Mouse (Mus musculus): ENCODE data around the gene Lyl1.

Gene Lyl1

DNA sequence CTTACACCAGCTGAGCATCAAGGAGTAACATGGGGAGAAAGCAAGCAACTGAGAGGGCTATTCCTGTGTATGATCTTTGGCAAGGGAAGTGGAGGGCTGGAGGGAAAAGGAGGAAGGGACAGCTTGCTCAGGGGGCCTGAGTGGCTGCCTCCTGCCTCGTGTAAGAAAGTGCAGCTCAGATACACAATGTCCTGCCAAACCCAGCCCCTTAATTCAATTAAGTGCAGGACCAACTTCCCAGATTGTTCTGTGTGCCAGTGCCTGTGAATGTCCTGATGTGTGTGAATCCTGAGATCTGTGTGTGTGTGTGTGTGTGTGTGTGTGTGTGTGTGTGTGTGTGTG is 38.1 kb downstream of the Lyl1 start:
- no peak for DNase-seq (ENCODE audit: extremely low read depth, low read depth, low spot score)

DNA sequence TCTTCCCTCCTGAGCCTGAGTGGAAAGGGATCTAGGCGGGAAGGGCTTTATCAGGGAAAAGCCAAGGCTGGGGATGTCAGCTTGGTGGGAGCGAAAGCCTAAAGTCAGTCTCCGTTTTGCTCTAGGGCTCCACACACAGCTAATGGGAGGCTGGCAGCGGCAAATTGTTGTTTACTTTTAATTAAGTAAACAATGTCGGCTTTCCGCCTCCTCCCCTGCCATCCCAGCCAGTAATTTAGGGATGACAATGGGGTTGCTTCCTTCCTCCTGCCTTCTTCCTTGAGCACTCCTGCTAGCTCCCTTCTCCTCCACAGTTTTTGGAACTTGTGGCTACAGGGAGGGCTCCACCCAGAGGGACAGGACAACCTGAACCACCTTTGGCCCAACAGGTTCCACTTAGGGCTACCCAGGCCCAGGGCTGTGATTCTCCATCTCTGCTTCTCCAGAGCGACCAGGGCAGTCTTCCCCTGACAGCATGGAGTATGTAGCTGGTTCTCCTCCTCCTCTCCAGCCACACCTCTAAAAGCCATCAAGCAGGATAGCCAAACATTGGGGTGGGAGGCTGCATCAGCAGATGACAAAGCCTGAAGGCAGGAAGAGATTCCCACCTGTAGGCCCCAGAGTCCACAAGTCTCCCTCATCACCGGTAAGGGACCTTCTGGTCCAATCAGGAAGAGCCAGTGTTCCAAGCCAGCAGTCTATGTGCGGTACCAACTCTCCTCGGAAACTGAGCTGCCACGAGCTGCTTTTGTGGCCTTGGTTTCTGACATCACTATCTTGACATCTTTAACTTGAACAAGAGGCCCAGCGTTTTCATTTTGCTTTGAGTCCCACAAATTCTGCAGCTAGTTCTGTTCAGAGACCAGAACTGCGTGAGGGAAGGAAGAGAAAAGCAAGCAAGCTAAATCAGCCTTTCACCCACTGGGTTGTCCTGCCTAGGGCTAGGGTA is 39.9 kb downstream of the Lyl1 start:
- no peak for DNase-seq (ENCODE audit: extremely low read depth, low read depth, low spot score)

DNA sequence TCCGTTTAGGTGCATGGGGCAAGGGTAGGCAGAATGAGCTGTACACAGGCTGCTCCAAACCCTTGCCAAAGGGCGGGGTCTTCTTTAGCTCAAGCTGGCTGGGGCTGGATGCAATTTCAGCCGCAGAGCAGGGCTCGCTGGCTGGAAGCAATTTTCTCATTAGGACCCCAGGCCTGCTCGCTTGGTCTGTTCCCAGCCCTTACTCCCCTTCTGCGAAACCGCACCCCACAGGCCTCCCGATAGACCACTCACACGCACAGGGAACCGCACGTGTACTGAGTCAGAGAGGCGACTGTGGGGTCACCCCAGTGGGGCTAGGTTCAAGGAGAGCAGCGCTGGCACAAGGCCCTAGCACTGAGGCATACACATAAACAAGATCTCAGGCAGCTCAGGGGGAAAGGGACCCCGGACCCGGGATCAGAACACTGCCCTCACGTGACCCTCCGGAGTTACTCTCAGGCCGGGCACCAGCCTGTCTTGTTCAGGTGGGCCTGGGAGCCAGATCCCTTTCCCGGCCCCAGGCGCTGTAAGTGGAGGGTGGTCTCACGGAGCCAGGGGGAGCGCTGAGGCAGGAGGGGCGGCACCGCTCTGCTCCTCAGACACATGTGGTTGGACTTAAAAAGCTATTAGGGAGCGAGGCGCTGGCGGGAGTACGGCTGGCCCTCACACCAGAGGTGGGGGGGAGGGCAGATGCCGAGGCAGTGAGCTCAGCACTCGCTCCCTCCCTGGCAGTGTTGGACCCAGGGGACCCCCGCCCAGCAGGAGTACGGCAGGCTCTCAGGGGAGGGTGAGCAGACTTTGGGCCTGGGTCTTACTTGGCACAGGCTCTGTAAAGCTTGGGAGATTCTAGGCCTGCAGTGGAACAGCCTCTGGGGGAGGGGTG is 41.2 kb downstream of the Lyl1 start:
- DNase-seq (ENCODE audit: extremely low read depth, low read depth, low spot score) = no peak

DNA sequence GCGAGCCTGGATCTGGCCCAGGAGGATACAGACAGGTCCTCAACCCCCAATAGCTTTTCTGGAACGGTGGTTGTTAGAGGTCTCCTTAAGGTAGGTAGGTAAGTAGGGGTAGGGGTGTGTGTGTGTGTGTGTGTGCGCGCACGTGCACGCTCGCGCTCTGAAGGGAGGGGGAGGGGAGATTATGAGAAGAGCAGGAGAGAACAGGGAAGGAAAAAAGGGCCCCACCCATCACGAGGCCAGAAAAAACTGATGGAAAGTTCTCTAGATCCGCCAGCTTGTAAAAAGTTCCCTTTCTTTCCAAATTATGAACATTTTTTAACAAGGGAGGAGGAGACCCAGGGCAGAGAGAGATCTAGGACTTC is 41.8 kb downstream of the Lyl1 start:
- DNase-seq (ENCODE audit: extremely low read depth, low read depth, low spot score) = no peak

DNA sequence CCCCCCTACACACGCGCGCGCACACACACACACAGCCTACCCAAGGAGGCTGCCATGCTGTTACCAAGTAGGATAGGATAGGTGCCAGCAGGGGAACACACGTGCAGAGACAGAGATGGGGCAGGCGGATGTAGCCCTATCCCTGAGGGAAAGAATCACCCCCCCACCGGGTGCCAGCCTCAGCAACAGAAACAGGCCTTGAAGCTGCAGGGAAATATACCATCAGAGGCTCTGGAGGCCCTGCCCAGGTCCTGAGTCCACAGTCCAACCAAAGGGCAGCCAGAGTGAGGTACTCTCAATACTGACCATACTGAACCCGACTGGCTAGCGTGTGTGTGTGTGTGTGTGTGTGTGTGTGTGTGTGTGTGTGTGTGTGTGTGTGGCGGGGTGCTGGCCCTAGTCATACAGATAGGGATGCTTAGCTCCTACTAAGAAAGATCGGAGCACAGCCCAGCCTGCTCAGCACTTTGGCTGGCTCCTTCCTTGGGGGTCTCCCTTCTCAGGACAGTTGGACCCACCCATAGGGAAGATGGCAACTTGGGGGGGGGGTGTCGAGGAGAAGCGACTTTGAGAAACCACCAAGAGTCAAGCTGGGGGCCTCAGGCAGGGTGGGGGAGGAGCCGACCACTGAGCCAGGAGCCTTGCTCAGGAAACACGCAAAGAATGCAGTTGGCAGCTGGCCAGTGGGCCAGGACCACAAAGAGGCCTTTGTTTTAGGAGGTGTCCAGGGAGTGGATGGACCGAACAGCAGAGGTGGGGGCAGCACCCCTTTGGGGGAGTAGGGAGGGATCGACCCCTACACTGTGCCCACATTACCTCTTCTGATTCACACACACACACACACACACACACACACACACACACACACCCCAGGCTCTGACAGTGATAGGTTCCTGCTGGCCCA is 42.5 kb downstream of the Lyl1 start:
- DNase-seq (ENCODE audit: extremely low read depth, low read depth, low spot score) = no peak

DNA sequence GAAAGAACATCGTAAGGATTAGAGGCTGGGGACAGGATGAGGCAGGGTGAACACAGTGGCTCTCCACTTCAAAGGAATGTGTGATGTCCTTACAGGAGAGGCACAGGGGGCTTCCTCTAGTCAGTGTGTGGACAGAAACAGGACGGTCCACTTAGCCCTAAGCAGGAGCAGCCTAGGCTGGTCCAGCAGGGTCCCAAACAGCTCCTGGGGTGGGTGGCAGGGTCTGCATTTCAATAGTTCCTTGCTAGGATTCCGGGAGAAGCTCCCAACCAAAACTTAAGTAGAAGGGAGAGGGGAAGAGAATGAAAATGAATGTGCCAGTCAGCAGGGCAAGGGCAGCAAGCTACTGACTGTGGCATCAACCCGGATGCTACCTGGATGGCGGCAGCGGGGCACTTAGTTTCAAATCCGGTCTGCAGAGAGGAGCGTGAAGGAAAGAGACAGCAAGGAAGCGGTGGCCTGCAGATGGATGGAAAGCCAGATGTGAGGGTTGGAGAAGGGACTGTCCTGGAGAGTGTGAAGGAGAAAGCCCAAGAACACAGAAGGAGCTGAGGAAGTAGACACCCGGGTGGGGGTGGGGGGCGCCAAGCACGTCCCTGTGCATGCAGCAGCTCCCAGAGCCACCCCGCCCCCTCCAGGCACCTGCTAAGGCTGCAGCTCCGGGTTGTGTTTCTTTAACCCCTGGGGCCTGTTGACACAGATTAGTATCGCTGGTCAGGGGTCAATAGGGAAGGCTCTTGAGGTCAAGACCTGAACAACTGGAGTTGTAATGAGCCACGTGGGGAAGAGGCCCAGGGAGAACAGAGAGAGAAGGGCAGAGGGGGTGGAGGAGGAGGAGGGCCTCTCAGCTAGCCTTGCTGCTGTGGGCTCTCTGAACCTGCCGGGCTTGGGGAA is 44.0 kb downstream of the Lyl1 start:
- DNase-seq (ENCODE audit: extremely low read depth, low read depth, low spot score) = no peak

DNA sequence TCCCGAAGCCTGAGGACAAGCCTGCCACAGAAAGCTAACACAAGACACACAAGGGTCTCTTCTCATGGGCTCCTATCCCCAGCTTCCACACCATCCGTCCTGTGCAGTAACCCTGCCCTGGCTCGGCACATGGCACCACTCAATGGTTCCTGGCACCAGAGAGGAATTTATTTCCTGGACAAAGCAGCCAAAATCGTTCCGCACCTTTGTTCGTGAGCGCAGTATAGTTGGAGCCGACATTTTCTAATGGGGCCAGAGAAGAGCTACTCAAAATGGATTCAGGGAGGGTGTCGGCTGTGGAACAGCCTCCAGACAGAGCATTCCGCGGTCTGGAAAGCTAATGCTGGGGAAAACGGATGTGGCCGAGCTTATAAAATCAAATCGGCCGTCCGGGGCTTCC is 48.3 kb downstream of the Lyl1 start:
- no peak for DNase-seq (ENCODE audit: extremely low read depth, low read depth, low spot score)

DNA sequence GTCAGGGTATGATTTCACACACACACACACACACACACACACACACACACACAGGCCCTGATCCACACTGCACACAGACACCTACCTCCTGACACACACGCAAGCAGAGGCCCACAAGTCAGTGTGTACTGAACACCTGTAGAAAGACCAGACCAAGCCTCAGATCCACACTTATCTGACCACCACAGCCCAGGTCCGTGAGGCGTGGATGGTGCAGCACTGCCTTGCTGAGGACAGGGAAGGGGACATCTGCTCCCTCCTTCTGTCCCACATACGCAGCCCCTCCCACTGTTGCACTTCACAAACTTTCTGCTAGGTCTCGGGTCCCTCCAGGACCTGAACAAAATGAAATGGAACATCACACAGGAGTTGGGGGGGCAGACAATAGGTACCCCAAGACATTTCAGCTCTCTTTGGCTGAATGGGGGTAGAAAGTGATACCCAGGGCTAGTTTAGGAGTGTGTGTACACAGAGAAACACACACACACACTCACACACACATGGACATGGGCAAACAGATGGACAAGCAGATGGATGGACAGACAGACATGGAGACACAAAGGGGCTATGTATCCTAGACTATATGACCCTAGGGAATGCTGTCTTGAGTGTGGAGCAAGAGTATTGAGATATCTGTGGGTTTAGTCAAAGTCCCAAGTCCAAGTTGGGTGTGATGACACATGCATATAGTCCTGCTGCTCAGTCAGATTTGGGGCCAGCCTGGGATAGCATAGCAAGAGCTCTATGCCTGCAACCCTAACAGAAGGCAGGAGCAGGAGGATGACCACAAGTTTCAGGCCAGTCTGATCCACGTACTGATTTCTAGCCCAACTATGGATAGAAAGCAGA is 51.7 kb downstream of the Lyl1 start:
- DNase-seq (ENCODE audit: extremely low read depth, low read depth, low spot score) = no peak
